Mouse (Mus musculus): Measurements from ENCODE around the gene Prr12.

The Prr12 gene

DNA sequence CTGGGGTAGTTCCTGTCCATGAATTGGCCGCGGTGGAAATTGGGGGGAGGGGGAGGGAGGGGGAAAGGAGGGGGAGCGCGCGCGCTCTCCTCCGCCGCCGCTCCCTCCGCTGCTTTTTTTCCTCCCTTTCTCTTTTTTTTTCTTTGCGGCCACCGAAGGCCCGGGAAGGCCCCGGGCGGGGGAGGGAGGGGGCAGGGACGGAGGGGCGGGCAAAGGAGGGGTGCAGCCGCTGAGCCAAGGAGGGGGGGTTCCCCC lies at the start of gene Prr12:
Gene Prr12, minus strand, starts transcription at position 20 of the 255 bp plus-strand sequence.
- 0% methylated on average over 5 of the region's 18 CpGs for WGBS

DNA sequence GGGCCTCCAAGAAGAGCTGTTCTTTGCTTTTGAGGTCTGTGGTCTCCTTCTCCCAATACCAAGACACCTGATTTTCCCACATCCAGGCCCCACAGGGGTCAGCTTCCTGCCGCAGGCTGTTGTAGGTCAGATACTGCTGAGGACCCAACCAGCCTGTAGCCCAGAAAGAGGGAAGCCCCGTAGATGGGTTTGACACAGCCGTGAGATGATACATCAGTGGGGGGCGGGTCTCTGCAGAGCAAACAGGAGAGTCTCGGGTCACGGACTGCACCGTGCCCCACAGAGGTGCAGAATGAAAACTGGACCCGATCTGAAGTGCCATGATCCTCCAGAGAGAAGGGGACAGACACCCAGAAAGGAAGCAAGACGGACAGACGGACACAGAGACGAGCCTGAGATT lies 49.8 kb upstream of the Prr12 start:
- 82% methylated on average over 11 of the region's 11 CpGs for WGBS

DNA sequence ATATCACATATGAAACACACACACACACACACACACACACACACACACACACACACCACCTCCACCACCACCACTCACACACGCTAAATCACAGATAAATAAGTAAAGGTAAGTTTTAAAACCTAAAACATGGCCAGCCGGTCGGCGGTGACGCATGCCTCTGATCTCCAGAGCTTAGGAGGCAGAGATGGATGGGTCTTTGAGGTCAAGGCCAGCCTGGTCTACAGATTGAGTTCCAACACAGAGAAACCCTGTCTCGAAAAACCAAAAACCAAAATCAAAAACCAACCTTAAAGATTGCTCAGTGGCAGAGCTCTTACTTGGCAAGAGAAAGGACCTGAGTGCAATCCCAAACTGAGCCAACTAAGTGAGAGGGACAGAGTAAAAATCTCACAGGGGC lies 47.4 kb upstream of the Prr12 start:
- 95% methylated on average over 6 of the region's 6 CpGs for WGBS

DNA sequence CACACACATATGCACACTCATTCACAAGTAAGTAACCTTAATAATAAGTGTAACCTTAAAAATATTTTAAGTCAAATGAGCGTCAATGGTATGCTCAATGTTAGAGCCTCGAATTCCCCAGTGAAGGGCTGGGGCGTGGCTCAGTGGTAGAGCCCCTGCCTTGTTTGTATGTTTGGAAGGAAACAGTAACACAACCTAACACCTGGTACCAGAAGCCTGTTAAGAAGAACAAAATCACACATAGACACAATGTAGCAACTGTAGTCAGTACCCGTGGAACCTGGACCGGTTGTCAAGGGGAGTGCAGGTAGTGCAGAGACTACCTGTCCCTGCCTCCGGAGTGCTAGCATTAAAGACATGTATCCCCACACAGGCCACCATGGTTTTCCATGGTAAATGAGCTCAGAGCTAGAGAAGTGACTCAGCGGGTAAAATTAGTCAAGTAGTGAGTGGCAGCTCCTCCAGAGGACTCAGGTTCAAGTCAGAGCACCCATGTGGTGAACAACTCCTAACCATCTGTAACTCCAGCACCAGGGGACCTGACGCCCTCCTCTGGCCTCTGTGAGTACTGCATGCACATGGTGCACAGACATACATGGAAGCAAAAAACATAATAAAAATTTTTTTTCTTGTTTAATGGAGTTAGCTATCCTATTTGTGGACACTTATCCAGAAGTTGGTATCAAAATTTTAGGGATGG lies 46.0 kb upstream of the Prr12 start:
- WGBS = 88% methylated on average over 8 of the region's 8 CpGs

DNA sequence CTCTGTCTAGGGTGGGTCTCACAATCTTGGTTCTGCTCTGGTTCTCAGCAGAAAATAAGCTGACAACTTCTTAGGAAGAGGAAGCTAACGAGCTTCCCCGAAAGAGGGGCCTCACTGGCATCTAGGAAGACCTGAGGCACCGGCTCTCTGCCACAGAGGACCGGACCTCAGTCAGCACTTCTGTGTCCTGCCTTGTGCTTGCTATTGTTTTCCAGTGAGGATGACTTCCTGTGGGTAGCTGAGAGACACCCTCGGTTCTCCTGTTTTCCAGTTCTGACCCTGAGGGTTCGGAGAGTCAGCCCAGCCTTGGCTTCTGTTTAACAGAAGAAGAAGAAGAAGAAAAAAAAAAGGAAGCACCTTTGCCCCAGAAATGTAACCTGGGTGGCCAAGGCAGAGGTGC lies 44.8 kb upstream of the Prr12 start:
- 59% methylated on average over 6 of the region's 6 CpGs for WGBS

DNA sequence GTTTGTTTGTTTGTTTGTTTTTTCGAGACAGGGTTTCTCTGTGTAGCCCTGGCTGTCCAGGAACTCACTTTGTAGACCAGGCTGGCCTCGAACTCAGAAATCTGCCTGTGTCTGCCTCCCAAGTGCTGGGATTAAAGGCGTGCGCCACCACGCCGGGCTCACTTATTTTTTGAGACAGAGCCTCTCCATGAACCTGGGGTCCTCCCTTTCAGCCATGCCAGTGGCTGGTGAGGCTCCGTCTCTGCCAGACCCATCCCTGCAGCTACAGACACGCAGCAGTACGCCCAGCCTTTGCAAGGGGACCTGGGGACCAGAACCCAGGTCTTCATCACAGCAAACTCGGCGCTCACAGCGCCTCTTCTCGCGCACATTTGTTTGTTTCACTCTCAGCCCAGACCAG lies 43.3 kb upstream of the Prr12 start:
- WGBS = 97% methylated on average over 14 of the region's 14 CpGs

DNA sequence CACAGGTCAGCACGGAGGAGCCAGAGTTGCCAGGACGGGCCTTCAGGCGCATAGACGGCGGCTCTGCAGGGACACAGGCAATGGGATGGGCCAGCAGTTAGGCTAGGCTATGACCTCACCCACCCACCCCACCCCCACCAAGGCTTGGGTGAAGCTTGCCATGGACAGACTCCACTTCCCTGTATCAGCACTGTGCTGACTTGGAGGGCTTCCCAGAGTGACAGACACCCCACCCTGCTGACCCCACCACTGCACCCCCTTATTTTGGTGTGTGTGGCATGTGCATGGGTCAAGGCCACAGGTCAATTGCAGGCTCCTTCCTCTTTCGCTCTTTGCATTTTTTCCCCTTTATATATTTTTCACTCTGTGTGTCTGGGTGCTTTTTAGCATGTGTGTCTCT lies 42.7 kb upstream of the Prr12 start:
- 81% methylated on average over 6 of the region's 6 CpGs for WGBS

DNA sequence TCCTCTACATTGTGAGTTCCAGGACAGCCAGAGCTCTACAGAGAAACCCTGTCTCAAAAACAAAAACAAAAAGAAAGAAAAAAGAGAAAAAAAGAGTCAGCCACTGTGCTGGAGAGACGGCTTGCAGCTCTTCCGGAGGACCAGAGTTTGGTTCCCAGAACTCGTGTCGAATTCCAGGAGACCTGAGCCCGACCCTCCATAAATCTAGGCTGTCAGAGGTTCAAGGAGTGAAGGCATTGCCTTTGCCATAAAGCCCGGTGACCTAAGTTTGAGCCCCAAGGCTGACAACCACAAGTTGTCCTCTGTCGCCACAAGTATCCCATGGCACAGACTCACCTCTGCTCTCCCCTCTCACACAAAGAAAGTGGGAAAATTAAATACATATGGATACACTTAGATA lies 41.4 kb upstream of the Prr12 start:
- 85% methylated on average over 7 of the region's 7 CpGs for WGBS

DNA sequence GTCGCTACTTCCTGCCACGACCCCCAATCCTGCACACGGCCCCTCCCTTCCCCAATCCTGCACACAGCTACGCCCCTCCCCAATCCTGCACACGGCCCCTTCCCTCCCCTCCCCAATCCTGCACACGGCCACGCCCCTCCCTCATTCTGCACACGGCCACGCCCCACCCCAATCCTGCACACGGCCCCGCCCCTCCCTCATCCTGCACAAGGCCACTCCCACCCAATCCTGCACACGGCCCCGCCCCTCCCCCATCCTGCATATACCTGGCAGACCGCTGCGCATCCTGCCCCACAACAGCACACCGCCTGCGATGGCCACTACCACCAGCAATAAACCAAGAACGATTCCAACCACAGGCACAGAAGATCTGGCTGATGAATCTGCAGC lies 40.8 kb upstream of the Prr12 start:
- 38% methylated on average over 18 of the region's 18 CpGs for WGBS

DNA sequence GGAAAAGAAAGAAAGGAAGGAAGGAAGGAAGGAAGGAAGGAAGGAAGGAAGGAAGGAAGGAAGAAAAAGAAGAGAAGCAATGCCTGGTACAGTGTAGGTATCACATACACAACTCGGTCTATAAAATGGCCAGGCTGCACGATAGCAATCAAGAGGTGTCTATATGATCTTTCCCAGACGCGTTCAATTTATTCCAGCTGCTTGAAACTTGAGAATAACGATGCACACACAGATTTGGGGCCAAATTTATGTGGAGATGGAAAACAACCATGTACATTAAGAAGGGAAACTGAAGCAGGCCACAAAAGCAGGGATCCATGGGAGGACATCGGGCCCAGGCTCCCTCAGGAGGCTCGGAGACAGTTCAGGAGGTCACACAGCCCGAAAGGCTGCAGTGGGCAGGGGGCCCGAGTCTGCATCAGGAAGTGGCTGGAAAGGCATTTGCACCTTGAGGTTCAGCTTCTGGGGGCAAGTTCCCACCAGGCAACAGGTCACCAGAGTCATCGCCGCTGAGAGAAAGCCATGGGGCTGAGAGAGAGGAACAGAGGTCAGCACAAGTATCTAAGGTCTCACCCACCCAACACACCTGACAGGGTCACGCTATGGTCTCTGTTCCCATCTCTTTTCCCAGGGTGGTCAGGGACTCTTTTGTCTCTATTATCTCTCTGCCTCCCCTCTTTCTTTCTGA lies 40.3 kb upstream of the Prr12 start:
- 70% methylated on average over 12 of the region's 12 CpGs for WGBS

DNA sequence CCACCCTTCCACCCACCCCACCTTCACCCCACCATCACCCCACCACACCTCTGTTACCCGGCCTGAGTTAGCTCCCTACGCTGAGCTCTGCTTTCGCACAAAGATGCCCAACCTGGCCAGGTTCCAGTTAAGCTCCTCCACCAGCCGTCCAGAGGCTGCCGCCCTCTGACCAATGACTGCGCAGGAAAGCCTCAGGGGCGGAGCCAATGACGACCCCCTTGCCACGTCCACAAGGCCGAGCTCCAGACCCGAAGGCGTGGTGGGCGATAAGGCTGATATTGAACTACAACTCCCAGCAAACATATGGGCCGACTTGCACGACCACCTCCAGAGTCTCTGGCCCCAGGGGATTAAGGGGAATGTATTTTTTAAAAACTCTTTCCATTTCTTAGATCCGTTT lies 39.4 kb upstream of the Prr12 start, which contains the start of gene Rcn3:
Gene Rcn3, minus strand, starts transcription at position 174 of the 400 bp plus-strand sequence.
- WGBS = 3% methylated on average over 16 of the region's 16 CpGs

DNA sequence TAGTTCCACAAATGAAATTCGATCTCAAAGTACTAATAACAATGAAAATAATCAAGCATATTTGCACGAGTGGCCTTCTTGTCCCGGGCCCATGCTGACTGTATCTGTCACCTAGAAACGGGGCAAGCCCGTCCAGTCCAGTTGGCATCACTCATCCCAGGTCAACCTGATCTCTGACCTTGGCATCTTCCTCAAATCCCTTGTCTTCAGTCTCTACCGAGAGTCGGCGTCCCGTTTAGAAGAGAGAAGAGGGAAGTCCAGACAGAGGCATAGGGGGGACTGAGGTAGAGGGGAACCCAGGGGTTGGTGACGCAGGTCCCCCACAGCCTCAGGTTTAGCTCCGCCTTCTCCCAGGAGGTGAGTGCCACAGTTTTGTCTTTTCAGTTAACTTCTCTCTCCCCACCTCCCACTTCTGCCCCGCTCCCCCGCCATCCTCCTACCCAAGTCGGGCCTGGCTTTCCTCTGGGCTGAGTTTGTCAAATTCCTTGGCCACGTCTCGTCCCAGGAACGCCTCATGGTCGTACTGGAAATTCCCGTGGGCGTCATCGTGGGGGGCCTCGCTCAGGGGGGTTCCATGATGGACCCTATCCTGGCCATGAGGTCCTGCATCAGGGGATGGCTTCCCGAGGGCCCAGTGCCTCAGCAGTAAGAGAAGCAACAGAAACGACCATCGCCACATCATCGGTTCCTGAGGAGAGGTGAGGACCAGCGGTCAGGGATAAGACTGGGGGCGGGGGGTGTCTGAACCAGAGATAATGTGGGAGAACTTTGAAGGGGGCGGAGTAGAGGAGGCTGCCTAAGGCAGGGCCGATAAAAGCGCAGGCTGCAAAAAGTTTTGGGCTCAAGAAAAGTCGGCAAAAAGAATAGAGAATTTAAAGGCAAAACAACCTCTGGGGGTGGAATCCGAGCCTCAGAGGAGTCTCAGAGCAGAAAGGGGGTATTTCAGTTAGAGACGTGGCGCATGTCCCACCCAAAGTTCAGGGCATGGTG lies 38.6 kb upstream of the Prr12 start:
- WGBS = 30% methylated on average over 35 of the region's 35 CpGs

DNA sequence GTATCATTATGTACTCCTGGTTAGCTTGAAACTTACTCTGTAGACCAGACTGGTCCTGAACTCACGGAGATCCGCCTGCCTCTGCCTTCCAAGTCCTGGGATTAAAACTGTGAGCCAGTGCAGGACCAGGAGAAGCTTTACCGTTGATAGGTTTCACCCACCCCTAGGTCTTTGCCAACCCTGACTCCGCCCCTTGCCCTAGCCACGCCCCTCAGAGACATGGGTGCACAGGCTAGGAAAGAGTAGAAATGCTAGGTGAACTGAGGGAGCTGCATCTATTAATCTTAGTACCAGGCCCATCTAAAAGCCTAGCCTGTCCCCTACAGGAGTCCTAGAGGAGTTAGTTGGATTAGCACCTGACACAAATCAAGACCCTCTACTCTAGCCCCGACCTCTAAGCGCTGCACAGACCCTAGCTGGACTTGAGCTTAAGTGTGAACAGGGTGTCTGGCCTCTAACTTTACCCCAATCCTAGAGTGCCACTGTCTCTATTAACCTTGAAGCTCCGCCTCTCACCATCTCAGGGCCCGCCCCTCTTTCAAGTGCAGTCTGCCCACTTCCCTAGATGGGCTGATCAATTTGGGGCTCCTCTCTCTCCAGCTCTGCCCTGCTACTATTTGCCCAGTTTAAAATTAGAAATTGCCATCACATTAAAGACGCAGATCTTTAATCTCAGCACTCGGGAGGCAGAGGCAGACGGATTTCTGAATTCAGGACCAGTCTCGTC lies 37.7 kb upstream of the Prr12 start:
- WGBS = 89% methylated on average over 13 of the region's 13 CpGs

DNA sequence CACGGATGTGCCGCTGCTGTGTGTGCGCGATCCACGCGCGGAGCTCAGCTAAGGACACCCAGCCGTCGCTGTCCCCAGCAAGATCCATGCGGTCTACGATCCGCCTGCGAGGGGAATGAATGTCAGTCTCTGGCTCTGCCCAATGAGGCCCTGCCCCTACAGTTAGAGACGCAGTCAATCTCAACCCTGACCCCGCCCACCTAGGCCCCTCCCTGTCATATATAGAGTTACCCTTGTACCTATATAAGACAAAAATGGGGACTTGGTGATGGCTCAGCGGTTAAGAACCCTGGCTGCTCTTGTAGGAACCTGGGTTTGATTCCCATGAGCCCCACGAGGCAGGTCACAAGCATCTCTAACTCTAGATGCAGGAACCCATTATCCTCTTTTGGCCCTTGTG lies 35.9 kb upstream of the Prr12 start:
- 95% methylated on average over 17 of the region's 17 CpGs for WGBS

DNA sequence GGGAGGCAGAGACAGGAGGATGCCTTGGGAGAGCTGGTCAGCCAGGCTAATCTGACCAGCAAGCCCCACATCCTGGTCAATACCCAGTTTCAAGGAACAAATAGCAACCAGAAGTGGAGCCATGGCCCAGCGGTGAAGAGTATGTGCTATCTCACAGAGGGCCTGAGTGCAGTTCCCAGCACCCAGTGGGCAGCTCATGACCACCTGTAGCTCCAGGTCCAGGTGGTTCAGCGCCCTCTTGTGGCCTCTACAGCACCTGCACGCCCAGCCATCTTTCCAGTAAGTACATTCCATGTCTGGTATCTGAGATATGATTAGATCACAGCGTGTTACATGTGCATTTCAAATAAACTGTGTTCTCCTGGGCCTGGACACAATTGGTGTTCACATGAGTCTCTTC lies 33.4 kb upstream of the Prr12 start:
- 79% methylated on average over 4 of the region's 4 CpGs for WGBS

DNA sequence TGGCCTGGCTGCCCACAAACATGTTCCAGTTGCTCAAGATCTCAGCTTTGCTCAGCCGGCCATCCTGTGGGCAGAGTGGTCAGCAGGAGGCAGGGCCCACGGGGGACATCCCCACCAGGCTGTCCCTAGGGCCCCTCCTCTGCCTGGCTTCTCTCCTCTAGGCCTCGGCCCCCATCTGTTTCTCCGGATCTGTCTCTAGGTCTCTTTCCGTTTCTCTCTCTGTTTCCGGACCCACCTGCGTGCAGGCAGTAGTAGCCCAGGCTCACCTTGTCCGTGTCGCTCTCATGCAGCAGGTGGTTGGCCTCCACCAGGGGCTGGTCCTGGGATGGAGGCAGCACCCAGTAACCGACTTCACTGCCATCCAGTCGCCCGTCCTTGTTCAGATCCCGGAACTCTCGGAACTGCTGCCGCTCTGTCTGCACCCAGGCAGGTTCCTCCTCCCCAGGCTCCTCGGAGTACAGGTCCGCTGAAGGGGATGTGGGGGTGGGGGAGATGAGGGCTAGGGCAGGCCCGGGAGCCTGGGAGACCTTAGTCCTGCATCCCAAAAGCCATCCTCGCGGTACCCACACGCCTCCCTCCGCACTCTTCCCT lies 30.7 kb upstream of the Prr12 start:
- WGBS = 85% methylated on average over 22 of the region's 22 CpGs

DNA sequence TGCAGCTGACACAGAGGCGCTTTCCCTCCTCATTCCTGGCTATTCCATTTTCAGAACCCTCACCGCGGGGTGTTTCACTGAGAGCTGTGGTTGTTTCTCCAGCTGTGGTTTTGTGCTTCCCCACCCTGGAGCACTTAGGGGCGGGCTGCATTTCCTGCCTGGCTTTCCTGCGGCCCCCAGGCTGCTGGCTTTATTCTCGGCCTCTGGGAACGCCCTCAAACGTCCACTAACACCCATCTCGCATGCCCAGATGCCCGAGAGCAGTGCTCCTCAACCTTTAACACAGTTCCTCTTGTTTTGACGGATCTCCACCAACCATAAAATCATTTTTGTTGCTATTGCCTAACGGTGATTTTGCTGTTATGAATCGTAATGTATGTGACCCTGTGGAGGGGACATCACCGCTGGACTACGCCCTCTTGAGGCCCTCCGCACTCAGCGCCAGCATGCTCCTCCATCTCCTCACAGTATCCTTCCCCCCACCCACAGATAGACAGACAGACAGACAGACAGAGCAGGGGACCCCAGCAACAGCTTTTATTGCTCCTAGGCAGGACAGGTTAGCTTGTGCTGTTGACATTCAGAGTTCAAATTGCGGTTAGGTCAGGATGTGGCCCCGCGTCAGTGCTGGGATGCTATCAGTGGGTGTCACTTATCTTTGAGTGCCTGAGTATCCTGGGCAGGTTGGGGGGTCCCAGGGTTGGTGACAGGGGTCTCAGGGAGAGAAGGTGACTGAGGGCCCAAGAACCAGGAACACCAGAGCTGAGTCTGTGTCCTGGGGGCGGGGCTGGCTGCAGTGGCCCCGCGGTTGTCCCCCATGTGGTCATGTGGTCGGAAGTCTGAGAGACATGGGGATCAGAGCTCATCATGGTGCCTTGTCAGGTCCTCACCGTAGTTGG lies 30.0 kb upstream of the Prr12 start:
- 62% methylated on average over 25 of the region's 25 CpGs for WGBS

DNA sequence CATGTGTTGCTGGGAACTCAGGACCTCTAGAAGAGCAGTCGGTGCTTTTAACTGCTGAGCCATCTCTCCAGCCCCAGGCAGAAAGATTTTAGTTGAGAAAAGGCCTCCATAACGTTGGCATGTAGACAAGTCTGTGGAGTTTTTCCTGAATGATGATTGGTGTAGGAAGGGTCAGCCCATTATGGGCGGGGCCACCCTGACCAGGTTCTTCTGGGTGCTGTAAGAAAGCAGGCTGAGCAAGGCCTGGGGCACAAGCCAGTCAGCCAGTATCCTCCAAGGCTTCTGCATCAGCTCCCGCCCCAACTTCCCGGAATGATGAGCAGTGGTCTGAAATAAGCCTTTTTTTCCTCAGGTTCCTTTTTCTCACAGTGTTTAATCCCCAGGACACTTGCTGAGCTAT lies 28.3 kb upstream of the Prr12 start:
- 56% methylated on average over 5 of the region's 5 CpGs for WGBS

DNA sequence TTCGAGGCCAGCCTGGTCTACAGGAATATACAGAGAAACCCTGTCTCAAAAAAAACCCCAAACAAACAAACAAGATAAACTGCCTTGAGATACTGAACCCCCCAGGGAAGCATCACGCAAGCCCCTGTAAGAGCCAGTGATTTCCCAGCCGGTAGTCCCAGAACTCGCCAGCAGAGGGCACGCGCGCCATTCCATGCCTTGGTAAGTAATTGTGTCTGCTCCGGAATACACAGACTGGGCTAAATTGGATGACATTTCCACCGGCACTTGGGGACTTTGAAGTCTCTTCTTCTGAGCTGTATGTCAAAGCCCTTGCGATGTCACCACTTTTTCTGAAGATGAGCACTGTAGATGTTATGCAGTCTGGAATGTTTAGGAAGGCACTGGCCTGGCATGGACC lies 27.2 kb upstream of the Prr12 start:
- WGBS = under 1% methylated on average over 10 of the region's 10 CpGs

DNA sequence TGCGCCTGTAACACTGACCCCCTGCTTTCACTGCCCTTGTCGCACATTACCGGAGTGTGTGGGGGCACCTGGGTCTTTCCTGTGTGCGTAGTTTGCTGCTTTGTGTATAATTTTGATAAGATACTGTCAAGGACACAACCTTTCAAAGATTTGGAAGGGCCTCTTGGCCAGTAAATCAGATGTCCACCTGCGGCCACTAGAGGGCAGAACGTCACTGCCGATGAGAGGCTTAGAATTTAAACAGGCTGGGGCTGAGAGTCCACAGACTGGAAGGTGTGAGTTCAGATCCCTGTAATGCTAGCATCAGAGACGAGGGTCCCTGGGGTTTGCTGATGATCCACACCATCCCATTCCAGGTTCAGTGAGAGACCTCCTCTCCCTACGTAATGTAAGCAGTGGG lies 25.8 kb upstream of the Prr12 start:
- 42% methylated on average over 9 of the region's 9 CpGs for WGBS

DNA sequence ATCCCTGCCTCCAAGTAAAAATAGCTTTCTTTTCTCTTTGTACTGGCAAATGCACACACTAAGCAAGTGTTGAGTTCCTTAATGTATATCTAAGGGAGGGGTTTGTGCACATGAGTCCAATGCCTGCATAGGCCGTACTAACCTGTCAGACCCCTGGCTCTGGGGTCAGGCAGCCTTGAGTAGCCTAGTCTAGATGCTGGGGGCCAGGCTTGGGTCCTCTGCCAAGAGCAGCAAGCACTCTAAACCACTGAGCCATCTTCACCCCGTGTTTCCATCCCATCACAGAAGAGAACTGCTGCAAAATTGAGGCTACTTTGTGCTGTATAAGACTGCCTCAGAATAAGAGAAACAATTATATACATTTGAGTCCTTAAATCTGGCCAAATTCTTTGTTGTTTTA lies 25.1 kb upstream of the Prr12 start:
- WGBS = 79% methylated on average over 2 of the region's 2 CpGs
